Mouse (Mus musculus) hindbrain, embryonic 11.5 days (tissue): Measurements from ENCODE around the gene Pim3. TPM values are rescaled to one million over a fixed set of nuclear protein-coding genes. Genes with fewer than 3 reads are reported as not detected.

Experiments used
- ATAC-seq: fragments of 200-750 bp; cut with Nextera tagmentation; 2 replicates; pipeline ENCODE4 v1.8.0; 2017; ENCODE audit warnings: mild to moderate bottlenecking, moderate TSS enrichment, moderate library complexity; ENCODE audit not compliant: low FRiP score
- DNase-seq: peaks from one replicate; pipeline ENCODE4 v3.0.0-alpha.2; 2015; ENCODE audit warnings: low spot score
- H3K27ac ChIP-seq: fragments of 300-500 bp; sonication (generic); 2 replicates; pipeline ENCODE4 v1.5.1; 2014; ENCODE audit warnings: mild to moderate bottlenecking, low read depth, low read length
- H3K27me3 ChIP-seq: fragments of 300-500 bp; sonication (generic); 2 replicates; pipeline ENCODE4 v1.6.1; 2014; ENCODE audit warnings: mild to moderate bottlenecking, low read length, moderate library complexity, mixed read lengths; ENCODE audit not compliant: control insufficient read depth, insufficient read depth
- H3K36me3 ChIP-seq: fragments of 300-500 bp; sonication (generic); 2 replicates; pipeline ENCODE4 v1.6.1; 2014; ENCODE audit warnings: mild to moderate bottlenecking, low read length, moderate library complexity, mixed read lengths; ENCODE audit not compliant: control insufficient read depth, insufficient read depth
- H3K4me1 ChIP-seq: fragments of 300-500 bp; sonication (generic); replicated peaks from 2 replicates; pipeline ENCODE4 v1.6.1; 2014; ENCODE audit warnings: low read length, mixed read lengths; ENCODE audit not compliant: control insufficient read depth, insufficient read depth
- H3K4me2 ChIP-seq: fragments of 300-500 bp; sonication (generic); replicated peaks from 2 replicates; pipeline ENCODE4 v1.6.1; 2014; ENCODE audit warnings: mild to moderate bottlenecking, low read depth, low read length
- H3K4me3 ChIP-seq: fragments of 300-500 bp; sonication (generic); 2 replicates; pipeline ENCODE4 v1.5.1; 2014; ENCODE audit warnings: low read depth, low read length
- H3K9ac ChIP-seq: fragments of 300-500 bp; sonication (generic); 2 replicates; pipeline ENCODE4 v1.6.1; 2014; ENCODE audit warnings: low read depth, low read length
- H3K9me3 ChIP-seq: fragments of 300-500 bp; sonication (generic); 2 replicates; pipeline ENCODE4 v1.6.1; 2016; ENCODE audit warnings: low read length; ENCODE audit not compliant: control insufficient read depth
- WGBS: fragments of 180-500 bp; shearing (Covaris S2); extraction: QIAGEN DNeasy Blood & Tissue Kit; methylation state at CpG from one replicate; pipeline ENCODE4 v1.1.7; 2014; 5-methylcytosine and 5-hydroxymethylcytosine counted together
- polyA plus RNA-seq: library from polyadenylated mRNA; unstranded; fragments of >200 nt; fragmentation: Nextera tagmentation; extraction: Ambion mirVana; gene quantifications from 2 replicates; pipeline ENCODE4 v1.2.1, GENCODE M21; 2014

Pim3 gene
- polyA plus RNA-seq, 1 experiment from 2014 or later: 31.6 TPM

- Histone ChIP-seq H3K4me1 (no peaks in the 10 kb centered on the region), H3K36me3 (no peaks in the 10 kb centered on the region), H3K27me3 (no peaks in the 10 kb centered on the region; the same call in 1 of the 2 replicates), H3K4me2 (peak overlapping the region; percentile 91), H3K27ac (no peak overlapping the region), H3K9ac (peak overlapping the region; percentile 68), H3K4me3 (peak overlapping the region; percentile 47), H3K9me3 (no peaks in the 10 kb centered on the region)
- peak; percentile 83 for DNase-seq
- peak; percentile 91 for ATAC-seq
- WGBS: 1% methylated on average over 41 of the region's 41 CpGs
Observed at GRCm38 (mm10) chr15:88890751-88891675, 29.0 kb downstream of the Pim3 start.

GRCm38 (mm10) chr15:88891676-88892040, 29.7 kb downstream of the Pim3 start:
- ATAC-seq (no peak), DNase-seq (no peak)
- H3K4me2 ChIP-seq: peak overlapping the region; percentile 91; the same call in 1 of the 2 replicates
- 66% methylated on average over 8 of the region's 8 CpGs for WGBS
- H3K4me3 ChIP-seq: no peak overlapping the region
- no peak overlapping the region for H3K27ac ChIP-seq
- H3K9me3 ChIP-seq: no peaks in the 10 kb centered on the region
- H3K4me1 ChIP-seq: no peaks in the 10 kb centered on the region
- H3K36me3 ChIP-seq: no peaks in the 10 kb centered on the region
- no peaks in the 10 kb centered on the region; the same call in 1 of the 2 replicates for H3K27me3 ChIP-seq
- H3K9ac ChIP-seq: no peak overlapping the region

- Histone ChIP-seq H3K27ac (no peak overlapping the region), H3K9me3 (no peaks in the 10 kb centered on the region), H3K9ac (no peak overlapping the region), H3K36me3 (no peaks in the 10 kb centered on the region), H3K4me3 (no peak overlapping the region), H3K27me3 (no peaks in the 10 kb centered on the region; the same call in 1 of the 2 replicates), H3K4me1 (no peaks in the 10 kb centered on the region), H3K4me2 (no peak overlapping the region)
- no peak for ATAC-seq
- no peak for DNase-seq
- 93% methylated on average over 1 of the region's 1 CpGs for WGBS
Observed at GRCm38 (mm10) chr15:88892252-88892651, 30.3 kb downstream of the Pim3 start.

GRCm38 (mm10) chr15:88892876-88893275, 30.9 kb downstream of the Pim3 start:
- H3K4me1 ChIP-seq: no peaks in the 10 kb centered on the region
- H3K4me3 ChIP-seq: no peak overlapping the region
- ATAC-seq: no peak
- H3K27me3 ChIP-seq: no peaks in the 10 kb centered on the region; the same call in 1 of the 2 replicates
- DNase-seq: no peak
- no peak overlapping the region for H3K9ac ChIP-seq
- 82% methylated on average over 5 of the region's 5 CpGs for WGBS
- H3K9me3 ChIP-seq: no peaks in the 10 kb centered on the region
- H3K27ac ChIP-seq: no peak overlapping the region
- no peak overlapping the region for H3K4me2 ChIP-seq
- H3K36me3 ChIP-seq: no peaks in the 10 kb centered on the region

- H3K9me3 ChIP-seq: no peaks in the 10 kb centered on the region
- WGBS: 64% methylated on average over 7 of the region's 7 CpGs
- H3K4me3 ChIP-seq: no peak overlapping the region
- H3K9ac ChIP-seq: no peak overlapping the region
- no peak overlapping the region for H3K27ac ChIP-seq
- ATAC-seq (no peak), DNase-seq (no peak)
- H3K4me2 ChIP-seq: no peak overlapping the region
- H3K27me3 ChIP-seq: no peaks in the 10 kb centered on the region; the same call in 1 of the 2 replicates
- no peaks in the 10 kb centered on the region for H3K36me3 ChIP-seq
- H3K4me1 ChIP-seq: no peaks in the 10 kb centered on the region
Observed at GRCm38 (mm10) chr15:88895119-88895518, 33.1 kb downstream of the Pim3 start.

GRCm38 (mm10) chr15:88895891-88896290, 33.9 kb downstream of the Pim3 start:
- no peak for ATAC-seq
- 83% methylated on average over 6 of the region's 6 CpGs for WGBS
- no peak overlapping the region for H3K27ac ChIP-seq
- no peak for DNase-seq
- no peak overlapping the region for H3K4me2 ChIP-seq
- no peak overlapping the region for H3K9ac ChIP-seq
- no peaks in the 10 kb centered on the region for H3K4me1 ChIP-seq
- H3K27me3 ChIP-seq: no peaks in the 10 kb centered on the region
- H3K9me3 ChIP-seq: no peaks in the 10 kb centered on the region
- H3K4me3 ChIP-seq: no peak overlapping the region
- H3K36me3 ChIP-seq: no peaks in the 10 kb centered on the region

GRCm38 (mm10) chr15:88896341-88896980, 34.5 kb downstream of the Pim3 start:
- Histone ChIP-seq H3K4me1 (no peaks in the 10 kb centered on the region), H3K9me3 (no peaks in the 10 kb centered on the region), H3K4me2 (no peak overlapping the region), H3K36me3 (no peaks in the 10 kb centered on the region), H3K4me3 (no peak overlapping the region), H3K27ac (no peak overlapping the region), H3K9ac (no peak overlapping the region), H3K27me3 (no peaks in the 10 kb centered on the region)
- ATAC-seq (no peak), DNase-seq (no peak)
- 86% methylated on average over 10 of the region's 10 CpGs for WGBS

- Histone ChIP-seq H3K36me3 (no peaks in the 10 kb centered on the region), H3K4me1 (no peaks in the 10 kb centered on the region), H3K4me2 (no peak overlapping the region), H3K9ac (no peak overlapping the region), H3K9me3 (no peaks in the 10 kb centered on the region), H3K27me3 (no peaks in the 10 kb centered on the region), H3K27ac (no peak overlapping the region), H3K4me3 (no peak overlapping the region)
- WGBS: 89% methylated on average over 15 of the region's 15 CpGs
- DNase-seq (no peak), ATAC-seq (no peak)
Observed at GRCm38 (mm10) chr15:88902200-88902875, 40.4 kb downstream of the Pim3 start.
